Mouse (Mus musculus) liver, embryonic 14.5 days (tissue): ENCODE data around the gene Id1. TPM values are rescaled to one million over a fixed set of nuclear protein-coding genes. Genes with fewer than 3 reads are reported as not detected.

ENCODE experiments used
- ATAC-seq: fragments of 200-750 bp; cut with Nextera tagmentation; 2 replicates; pipeline ENCODE4 v1.8.0; 2017; ENCODE audit warnings: moderate number of reproducible peaks, mild to moderate bottlenecking, moderate library complexity; ENCODE audit not compliant: insufficient read depth
- DNase-seq, 3 experiments: peaks; one replicate each; pipeline ENCODE4 v3.0.0-alpha.2; 2012 to 2013; ENCODE audit warnings: low read depth in 3 of 3, low spot score in 3 of 3
- H3K27ac ChIP-seq: fragments of 300-500 bp; sonication (generic); 2 replicates; pipeline ENCODE4 v1.5.1; 2014; ENCODE audit warnings: moderate library complexity, mild to moderate bottlenecking, control low read depth, inconsistent platforms
- H3K27me3 ChIP-seq: fragments of 300-500 bp; sonication (generic); 2 replicates; pipeline ENCODE4 v1.6.1; 2014; ENCODE audit warnings: mild to moderate bottlenecking, low read length, moderate library complexity; ENCODE audit not compliant: control insufficient read depth, insufficient read depth
- H3K36me3 ChIP-seq: fragments of 300-500 bp; sonication (generic); replicated peaks from 2 replicates; pipeline ENCODE4 v1.6.1; 2014; ENCODE audit warnings: low read depth; ENCODE audit not compliant: control insufficient read depth, insufficient read depth
- H3K4me1 ChIP-seq, 2 experiments: fragments of 200-500 bp in 1 of 2; fragments of 300-500 bp in 1 of 2; sonication (generic) in 1 of 2; replicated peaks; 2 replicates each; pipeline ENCODE4 v1.6.1; 2012 to 2014; ENCODE audit warnings: antibody characterized with exemption in 1 of 2, inconsistent platforms in 1 of 2, low read length in 1 of 2; ENCODE audit not compliant: control insufficient read depth in 2 of 2, insufficient read depth in 2 of 2
- H3K4me2 ChIP-seq: fragments of 300-500 bp; sonication (generic); 2 replicates; pipeline ENCODE4 v1.6.1; 2014; ENCODE audit warnings: low read depth, mild to moderate bottlenecking, control low read depth, moderate library complexity
- H3K4me3 ChIP-seq, 2 experiments: fragments of 200-500 bp in 1 of 2; fragments of 300-500 bp in 1 of 2; sonication (generic) in 1 of 2; 2 replicates each; pipeline ENCODE4 v1.5.1; 2012 to 2014; ENCODE audit warnings: low read depth in 2 of 2, low read length in 2 of 2, mild to moderate bottlenecking in 2 of 2, control low read depth in 1 of 2, inconsistent platforms in 1 of 2, moderate library complexity in 1 of 2; ENCODE audit not compliant: insufficient read depth in 1 of 2
- H3K9ac ChIP-seq: fragments of 300-500 bp; sonication (generic); replicated peaks from 2 replicates; pipeline ENCODE4 v1.6.1; 2014; ENCODE audit warnings: mild to moderate bottlenecking, control low read depth, moderate library complexity
- H3K9me3 ChIP-seq: fragments of 300-500 bp; sonication (generic); 2 replicates; pipeline ENCODE4 v1.6.1; 2016; ENCODE audit warnings: low read length, mixed read lengths; ENCODE audit not compliant: control insufficient read depth
- CTCF ChIP-seq: IDR thresholded peaks from 2 replicates; pipeline ENCODE4 v1.5.1; 2016; ENCODE audit warnings: antibody characterized with exemption, low read depth, control low read depth
- EP300 ChIP-seq: IDR thresholded peaks from 2 replicates; pipeline ENCODE4 v1.6.1; 2016; ENCODE audit warnings: antibody characterized with exemption, low read depth
- WGBS: fragments of 180-500 bp; shearing (Covaris S2); extraction: QIAGEN DNeasy Blood & Tissue Kit; methylation state at CpG from one replicate; pipeline ENCODE4 v1.1.7; 2014; ENCODE audit not compliant: insufficient replicate concordance; 5-methylcytosine and 5-hydroxymethylcytosine counted together
- polyA plus RNA-seq, 2 experiments: library from polyadenylated mRNA; depleted of rRNA in 1 of 2; stranded (reverse) in 1 of 2; unstranded in 1 of 2; fragments of >200 nt; fragmentation: Nextera tagmentation in 1 of 2; extraction: Ambion mirVana in 1 of 2; gene quantifications; 2 replicates each; pipeline versions ENCODE4 v1.2.1 to v1.2.3; 2012 to 2014

Id1 gene
- polyA plus RNA-seq, 2 experiments = 20.7 to 50.6 TPM

- H3K4me3 ChIP-seq = peak overlapping the region; percentile 32 to 33
- DNase-seq = no peak
- no peak overlapping the region for H3K9ac ChIP-seq
- H3K4me2 ChIP-seq = peak overlapping the region; percentile 55
- no peak for TF ChIP-seq EP300
- no peak for TF ChIP-seq CTCF
- no peak overlapping the region for H3K27ac ChIP-seq
- 39% methylated on average over 7 of the region's 7 CpGs for WGBS
- H3K4me1 ChIP-seq = peaks cover 0 to 9% of the 10 kb centered on the region in 2 experiments; a peak in 2 of 4 replicates
- peaks cover 14% of the 10 kb centered on the region for H3K36me3 ChIP-seq
- H3K9me3 ChIP-seq = no peaks in the 10 kb centered on the region
- no peak for ATAC-seq
- H3K27me3 ChIP-seq = no peaks in the 10 kb centered on the region
These were observed 28.9 kb upstream of the Id1 start for GRCm38 (mm10) chr2:152707186-152707585.

GRCm38 (mm10) chr2:152707627-152708026 lies 28.4 kb upstream of the Id1 start:
- peaks cover 14% of the 10 kb centered on the region for H3K36me3 ChIP-seq
- no peak overlapping the region for H3K27ac ChIP-seq
- peak in 2 of 3 experiments; percentile 26 to 44 for DNase-seq
- H3K27me3 ChIP-seq = no peaks in the 10 kb centered on the region
- peak overlapping the region; percentile 55 for H3K4me2 ChIP-seq
- H3K9ac ChIP-seq = no peak overlapping the region; the same call in 1 of the 2 replicates
- ATAC-seq = peak; percentile 76
- peak overlapping the region; percentile 32 to 33 for H3K4me3 ChIP-seq
- TF ChIP-seq EP300 (no peak), CTCF (no peak)
- WGBS = 35% methylated on average over 31 of the region's 31 CpGs
- no peaks in the 10 kb centered on the region for H3K9me3 ChIP-seq
- peaks cover 0 to 9% of the 10 kb centered on the region in 2 experiments; a peak in 2 of 4 replicates for H3K4me1 ChIP-seq

GRCm38 (mm10) chr2:152709066-152709465 lies 27.0 kb upstream of the Id1 start:
- Histone ChIP-seq H3K9ac (no peak overlapping the region), H3K4me1 (peaks cover 0 to 9% of the 10 kb centered on the region in 2 experiments; a peak in 2 of 4 replicates), H3K36me3 (peaks cover 8% of the 10 kb centered on the region), H3K4me2 (no peak overlapping the region), H3K27ac (no peak overlapping the region), H3K4me3 (no peak overlapping the region), H3K27me3 (no peaks in the 10 kb centered on the region), H3K9me3 (no peaks in the 10 kb centered on the region)
- ATAC-seq (no peak), DNase-seq (no peak)
- TF ChIP-seq EP300 (no peak), CTCF (no peak)
- 44% methylated on average over 5 of the region's 5 CpGs for WGBS

- Histone ChIP-seq H3K9me3 (no peaks in the 10 kb centered on the region), H3K27me3 (no peaks in the 10 kb centered on the region), H3K9ac (no peak overlapping the region), H3K27ac (no peak overlapping the region), H3K4me2 (no peak overlapping the region), H3K4me1 (no peaks in the 10 kb centered on the region), H3K4me3 (no peak overlapping the region), H3K36me3 (no peaks in the 10 kb centered on the region)
- ATAC-seq = no peak
- no peak for DNase-seq
- 65% methylated on average over 6 of the region's 6 CpGs for WGBS
- TF ChIP-seq CTCF (no peak), EP300 (no peak)
These were observed 19.7 kb upstream of the Id1 start for GRCm38 (mm10) chr2:152716241-152716772.

- no peaks in the 10 kb centered on the region for H3K4me1 ChIP-seq
- no peak overlapping the region for H3K4me2 ChIP-seq
- DNase-seq (no peak), ATAC-seq (no peak)
- 69% methylated on average over 11 of the region's 11 CpGs for WGBS
- peaks cover 2% of the 10 kb centered on the region for H3K27me3 ChIP-seq
- H3K4me3 ChIP-seq = no peak overlapping the region
- no peak for TF ChIP-seq CTCF
- TF ChIP-seq EP300 = no peak
- no peak overlapping the region for H3K9ac ChIP-seq
- H3K36me3 ChIP-seq = no peaks in the 10 kb centered on the region
- H3K9me3 ChIP-seq = no peaks in the 10 kb centered on the region
- H3K27ac ChIP-seq = no peak overlapping the region
These were observed 18.4 kb upstream of the Id1 start for GRCm38 (mm10) chr2:152717652-152718051.
